Mouse (Mus musculus) yolk sac, embryonic 10.5 days (tissue): ENCODE measurements at regions not wholly inside any gene's neighbourhood (a gene's known extent, or its start where the extent isn't known, plus 50 kb on each side); places are given as distances from the start of the nearest gene placed in this dataset.

ENCODE experiments used
- DNase-seq: peaks from one replicate; pipeline ENCODE4 v3.0.0-alpha.2; 2017; ENCODE audit warnings: low spot score

GRCm38 (mm10) chr12:71572833-71573446, 257.9 kb upstream of the Daam1 start:
- DNase-seq = no peak

- DNase-seq = no peak
Measured at GRCm38 (mm10) chr12:71573456-71573855, 257.4 kb upstream of the Daam1 start.

GRCm38 (mm10) chr12:71574685-71575084, 256.2 kb upstream of the Daam1 start:
- no peak for DNase-seq

GRCm38 (mm10) chr12:71577349-71577748, 253.5 kb upstream of the Daam1 start:
- DNase-seq = peak; percentile 51

- no peak for DNase-seq
Measured at GRCm38 (mm10) chr12:71578006-71578405, 252.9 kb upstream of the Daam1 start.

- DNase-seq = no peak
Measured at GRCm38 (mm10) chr12:71578912-71579311, 252.0 kb upstream of the Daam1 start.

GRCm38 (mm10) chr12:71580532-71581290, 250.2 kb upstream of the Daam1 start:
- DNase-seq = no peak

- DNase-seq = no peak
Measured at GRCm38 (mm10) chr12:71584618-71585017, 246.3 kb upstream of the Daam1 start.

GRCm38 (mm10) chr12:71598641-71599040, 232.2 kb upstream of the Daam1 start:
- DNase-seq = no peak

- DNase-seq = no peak
Measured at GRCm38 (mm10) chr12:71601091-71601690, 229.7 kb upstream of the Daam1 start.

GRCm38 (mm10) chr12:71603136-71603535, 227.7 kb upstream of the Daam1 start:
- DNase-seq = no peak

- DNase-seq = no peak
Measured at GRCm38 (mm10) chr12:71606366-71606765, 224.5 kb upstream of the Daam1 start.

- DNase-seq = no peak
Measured at GRCm38 (mm10) chr12:71607966-71608365, 222.9 kb upstream of the Daam1 start.

GRCm38 (mm10) chr12:71613326-71613725, 217.6 kb upstream of the Daam1 start:
- no peak for DNase-seq

GRCm38 (mm10) chr12:71614945-71615344, 215.9 kb upstream of the Daam1 start:
- no peak for DNase-seq

- no peak for DNase-seq
Measured at GRCm38 (mm10) chr12:71615383-71615782, 215.5 kb upstream of the Daam1 start.

- DNase-seq = no peak
Measured at GRCm38 (mm10) chr12:71616121-71616520, 214.8 kb upstream of the Daam1 start.

- DNase-seq = no peak
Measured at GRCm38 (mm10) chr12:71618466-71618865, 212.4 kb upstream of the Daam1 start.

- DNase-seq = no peak
Measured at GRCm38 (mm10) chr12:71618956-71619355, 211.9 kb upstream of the Daam1 start.

GRCm38 (mm10) chr12:71619561-71619960, 211.3 kb upstream of the Daam1 start:
- no peak for DNase-seq

GRCm38 (mm10) chr12:71621542-71621941, 209.3 kb upstream of the Daam1 start:
- DNase-seq = no peak

- DNase-seq = no peak
Measured at GRCm38 (mm10) chr12:71622761-71623160, 208.1 kb upstream of the Daam1 start.

GRCm38 (mm10) chr12:71623271-71623670, 207.6 kb upstream of the Daam1 start:
- DNase-seq = no peak
